ENCODE assay signal across 9 mouse cellular contexts in genomic region chr12:83037798-83038560, GRCm38 (mm10).
DNase-seq lines count a peak whose midpoint lies in the region; ATAC-seq and TF ChIP-seq lines count a peak whose summit lies in the region.
"Had no signal": no experiment of that assay in that cellular context is flagged by ENCODE, and none has a peak within 500 bp of the region (broad histone marks: within the 10 kb centered on the region; RNA-seq: fewer than 3 reads in every experiment).

No protein-coding gene starts in this region.

- 80% methylated on average over 25 of the region's 25 CpGs for WGBS in liver, adult 2 months
- 64% methylated on average over 25 of the region's 25 CpGs for whole genome bisulfite sequencing in liver, embryonic 12.5 days (ENCODE audit: insufficient replicate concordance)
- WGBS in hindbrain, embryonic 14.5 days = 44% methylated on average over 25 of the region's 25 CpGs
- 54% methylated on average over 25 of the region's 25 CpGs for WGBS in midbrain, embryonic 12.5 days

- H3K4me2 ChIP-seq in liver, embryonic 12.5 days = no peak overlapping the region
- no peak overlapping the region for H3K4me2 ChIP-seq in hindbrain, embryonic 14.5 days (replicated peaks)
- no peak overlapping the region for H3K4me2 ChIP-seq in midbrain, embryonic 12.5 days (replicated peaks)
- H3K4me2 ChIP-seq: limb, embryonic 15.5 days had no signal

- no peaks in the 10 kb centered on the region for H3K79me2 ChIP-seq in liver, adult 2 months (ENCODE audit: control insufficient read depth, insufficient read depth, low read length)

- 0 out of 2 replicates have a peak overlapping the region, but pooled peaks have one; percentile 13 for H3K27ac ChIP-seq in liver, adult 2 months (replicated peaks; ENCODE audit: insufficient read depth, low read depth, low read length)
- H3K27ac ChIP-seq in liver, embryonic 12.5 days = no peak overlapping the region
- peak overlapping the region; percentile 61 for H3K27ac ChIP-seq in hindbrain, embryonic 14.5 days
- H3K27ac ChIP-seq in midbrain, embryonic 12.5 days (replicated peaks) = peak overlapping the region; percentile 85
- H3K27ac ChIP-seq: limb, embryonic 15.5 days had no signal

- DNase-seq in liver, adult 2 months (ENCODE audit: extremely low read depth, low read depth, low spot score) = no peak
- peak; percentile 44 for DNase-seq in hindbrain, embryonic 14.5 days (ENCODE audit: low spot score)
- no peak for DNase-seq in B cell, adult 2 months
- no peak for DNase-seq in cerebellum, adult 8-10 months
- no peak for DNase-seq in cerebellum, postnatal 4 days (ENCODE audit: low spot score in 2 of 2)

- no peaks in the 10 kb centered on the region for H3K9me3 ChIP-seq in liver, embryonic 12.5 days (replicated peaks)
- no peaks in the 10 kb centered on the region for H3K9me3 ChIP-seq in hindbrain, embryonic 14.5 days (ENCODE audit: control insufficient read depth, low read length)
- H3K9me3 ChIP-seq in midbrain, embryonic 12.5 days = no peaks in the 10 kb centered on the region
- H3K9me3 ChIP-seq: limb, embryonic 15.5 days had no signal

- no peak for TF ChIP-seq POLR2A in liver, adult 2 months (IDR thresholded peaks at IDR 0.05; ENCODE audit: extremely low read depth, insufficient read depth, low read length)

- no peaks in the 10 kb centered on the region for H3K36me3 ChIP-seq in liver, adult 2 months (ENCODE audit: control insufficient read depth, insufficient read depth, low read length)
- H3K36me3 ChIP-seq in liver, embryonic 12.5 days = no peaks in the 10 kb centered on the region
- no peaks in the 10 kb centered on the region for H3K36me3 ChIP-seq in hindbrain, embryonic 14.5 days (replicated peaks; ENCODE audit: control insufficient read depth, insufficient read depth)
- no peaks in the 10 kb centered on the region for H3K36me3 ChIP-seq in midbrain, embryonic 12.5 days
- H3K36me3 ChIP-seq: limb, embryonic 15.5 days had no signal

- TF ChIP-seq CTCF in liver, adult 2 months (IDR thresholded peaks at IDR 0.05; ENCODE audit: low read depth, low read length) = no peak

- no peaks in the 10 kb centered on the region for H3K4me1 ChIP-seq in liver, adult 2 months (ENCODE audit: control insufficient read depth, insufficient read depth, low read length)
- H3K4me1 ChIP-seq in liver, embryonic 12.5 days = 0 out of 2 replicates have a peak, but pooled peaks cover 3% of the 10 kb centered on the region
- H3K4me1 ChIP-seq in hindbrain, embryonic 14.5 days (replicated peaks; ENCODE audit: control insufficient read depth, insufficient read depth, low read length) = peaks cover 19% of the 10 kb centered on the region
- peaks cover 18% of the 10 kb centered on the region for H3K4me1 ChIP-seq in midbrain, embryonic 12.5 days

- no peaks in the 10 kb centered on the region for H3K27me3 ChIP-seq in liver, adult 2 months (ENCODE audit: control insufficient read depth, insufficient read depth, low read length)
- no peaks in the 10 kb centered on the region for H3K27me3 ChIP-seq in liver, embryonic 12.5 days (replicated peaks)
- H3K27me3 ChIP-seq in hindbrain, embryonic 14.5 days (ENCODE audit: control insufficient read depth, insufficient read depth, low read length) = no peaks in the 10 kb centered on the region
- H3K27me3 ChIP-seq in midbrain, embryonic 12.5 days = no peaks in the 10 kb centered on the region
- H3K27me3 ChIP-seq: limb, embryonic 15.5 days had no signal

- no peak overlapping the region for H3K4me3 ChIP-seq in liver, adult 2 months (ENCODE audit: insufficient read depth, low read depth, low read length)
- H3K4me3 ChIP-seq in liver, embryonic 12.5 days = no peak overlapping the region
- no peak overlapping the region for H3K4me3 ChIP-seq in hindbrain, embryonic 14.5 days (replicated peaks; ENCODE audit: low read length)
- no peak overlapping the region for H3K4me3 ChIP-seq in midbrain, embryonic 12.5 days
- H3K4me3 ChIP-seq: erythroblast, embryonic 14.5 days; limb, embryonic 15.5 days had no signal

- no peak overlapping the region for H3K9ac ChIP-seq in liver, adult 2 months (ENCODE audit: low read depth, low read length)
- no peak overlapping the region for H3K9ac ChIP-seq in liver, embryonic 12.5 days
- H3K9ac ChIP-seq in hindbrain, embryonic 14.5 days = no peak overlapping the region
- H3K9ac ChIP-seq in midbrain, embryonic 12.5 days (replicated peaks) = no peak overlapping the region
- H3K9ac ChIP-seq: limb, embryonic 15.5 days had no signal

- no peak for ATAC-seq in liver, embryonic 12.5 days
- no peak for ATAC-seq in hindbrain, embryonic 14.5 days (ENCODE audit: low FRiP score)
- peak; percentile 82 for ATAC-seq in midbrain, embryonic 12.5 days (ENCODE audit: low FRiP score, low read depth)
